Mouse (Mus musculus) hematopoietic stem cell, adult 5-6 weeks (primary cell): Measurements from ENCODE around the gene Tstd2. TPM values are rescaled to one million over a fixed set of nuclear protein-coding genes. Genes with fewer than 3 reads are reported as not detected.

Experiments used
- ATAC-seq, 2 experiments: fragments of 125-278 bp in 1 of 2; replicated peaks in 1 of 2; 2 replicates each; pipeline ENCODE4 v1.8.0; 2016 to 2017; ENCODE audit warnings: inconsistent platforms in 2 of 2, mild to moderate bottlenecking in 2 of 2, moderate number of reproducible peaks in 2 of 2, low read depth in 1 of 2, moderate TSS enrichment in 1 of 2; ENCODE audit not compliant: low FRiP score in 2 of 2, poor library complexity in 2 of 2, severe bottlenecking in 2 of 2, insufficient read depth in 1 of 2, low TSS enrichment in 1 of 2
- total RNA-seq: library from RNA; stranded (forward); fragments of 172-1452, 232-1000 nt; gene quantifications from 2 replicates; pipeline ENCODE4 v1.2.3, GENCODE M21; 2017

Tstd2 gene
- total RNA-seq, 1 experiment from 2014 or later = 24.7 TPM

DNA sequence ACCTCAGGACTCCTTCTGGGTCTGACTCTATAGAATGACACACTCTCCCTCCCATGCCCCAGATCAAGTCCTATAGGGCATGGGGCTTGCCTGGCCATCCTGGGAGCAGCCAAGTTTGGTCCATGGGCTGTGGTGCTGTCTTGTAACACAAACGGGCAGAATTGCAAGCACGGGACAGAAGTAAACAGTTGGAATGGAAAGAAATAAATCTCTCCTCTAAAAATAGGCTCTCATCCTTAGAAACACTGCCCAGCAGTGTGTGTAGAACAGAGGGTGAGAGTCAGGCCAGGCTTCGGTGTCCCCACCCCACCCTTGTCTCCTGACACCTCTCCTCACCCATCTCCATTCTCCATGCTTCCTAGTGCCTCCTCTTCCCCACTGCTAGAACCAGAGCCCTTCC is 70.4 kb downstream of the Tstd2 start:
- no peak for ATAC-seq

- no peak for ATAC-seq
These were observed 72.7 kb downstream of the Tstd2 start for GRCm38 (mm10) chr4:46065695-46066340.

GRCm38 (mm10) chr4:46064961-46065360 is 73.5 kb downstream of the Tstd2 start:
- ATAC-seq = no peak

Other genes with a start within 250 kb of the Tstd2 start
- 0.25 TPM in 1 of 2 replicates, not detected in the other for gene Ccdc180, start 248.4 kb downstream of the Tstd2 start, total RNA-seq
- gene Tdrd7, start 173.4 kb downstream of the Tstd2 start, total RNA-seq = 14.4 and 15.2 TPM in 2 replicates
- gene Tmod1, start 99.8 kb downstream of the Tstd2 start, total RNA-seq = 0.10 and 0.19 TPM in 2 replicates
- 74.3 and 104 TPM in 2 replicates for gene Ncbp1, start 81 bp downstream of the Tstd2 start, total RNA-seq
- gene Xpa, start 57.6 kb upstream of the Tstd2 start, total RNA-seq = 59.0 and 61.1 TPM in 2 replicates
- not detected in 2 replicates for gene Foxe1, start 204.9 kb upstream of the Tstd2 start, total RNA-seq